Mouse (Mus musculus) CH12.LX (cell line): Measurements from ENCODE around the gene Il12rb1.

Source experiments
- CTCF ChIP-seq, 2 experiments: IDR thresholded peaks in 1 of 2; conservative IDR thresholded peaks in 1 of 2; 2 replicates each; pipeline ENCODE4 v1.5.1; 2011 to 2012; ENCODE audit warnings: low read depth in 2 of 2, low read length in 2 of 2, improper control_type of control experiment in 1 of 2, inconsistent platforms in 1 of 2, mild to moderate bottlenecking in 1 of 2, moderate library complexity in 1 of 2
- E2F4 ChIP-seq: IDR thresholded peaks from 2 replicates; pipeline ENCODE4 v1.6.1; 2011; ENCODE audit warnings: low read depth, low read length, improper control_type of control experiment; ENCODE audit not compliant: insufficient replicate concordance
- GABPA ChIP-seq: IDR thresholded peaks from 2 replicates; pipeline ENCODE4 v1.6.1; 2012; ENCODE audit warnings: low read depth, low read length, improper control_type of control experiment, inconsistent platforms; ENCODE audit not compliant: insufficient replicate concordance
- POLR2A ChIP-seq: IDR thresholded peaks from 2 replicates; pipeline ENCODE4 v1.6.1; 2011; ENCODE audit warnings: low read depth, mild to moderate bottlenecking, improper control_type of control experiment, low read length
- ZKSCAN1 ChIP-seq: IDR thresholded peaks from 2 replicates; pipeline ENCODE4 v1.6.1; 2012; ENCODE audit warnings: low read depth, inconsistent platforms, low read length, improper control_type of control experiment, borderline replicate concordance

DNA sequence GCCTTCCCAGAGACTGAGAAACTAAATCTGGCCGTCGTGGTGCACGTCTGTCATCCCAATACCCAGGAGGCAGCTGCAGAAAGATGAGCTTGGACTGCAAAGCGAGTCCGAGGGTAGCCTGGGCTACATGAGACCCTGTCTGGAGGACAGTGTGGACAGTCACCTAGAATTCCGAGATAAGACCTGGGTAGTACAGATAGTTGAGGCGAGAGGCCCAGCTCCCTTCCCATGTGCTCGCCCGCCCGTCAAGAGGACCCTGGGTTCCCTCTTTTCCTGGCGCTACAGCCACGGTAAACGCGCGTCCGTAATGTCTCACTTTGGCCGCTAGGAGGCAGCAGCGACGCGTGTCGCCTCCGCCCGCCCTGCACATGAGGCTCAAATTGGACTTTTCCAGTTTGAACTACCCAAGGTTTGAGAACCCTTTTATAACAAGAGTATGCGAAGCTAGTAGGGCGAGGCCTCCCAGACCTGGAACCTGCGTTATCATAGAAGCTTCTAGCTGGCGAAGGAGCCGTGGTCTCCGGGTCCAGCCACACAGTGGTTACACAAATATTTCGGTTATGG lies 13.2 kb downstream of the Il12rb1 start:
- TF ChIP-seq ZKSCAN1 (no peak), GABPA (no peak), POLR2A (no peak), CTCF (conservative IDR thresholded peaks at IDR 0.05 in 1 of 2, IDR thresholded peaks at IDR 0.05 in 1 of 2; ENCODE audit: low read depth in 2 of 2, low read length in 2 of 2) (peak; percentile 63 to 92), E2F4 (no peak)
